Comparison of ENCODE assay signal across 28 mouse cellular contexts in genomic region chr2:170584678-170585077, GRCm38 (mm10). TPM values are rescaled to one million over a fixed set of nuclear protein-coding genes. Genes with fewer than 3 reads are reported as not detected.
"Had no signal": no experiment of that assay in that cellular context is flagged by ENCODE, and none has a peak within 500 bp of the region (broad histone marks: within the 10 kb centered on the region; RNA-seq: fewer than 3 reads in every experiment).

No protein-coding gene starts in this region.

- DNase-seq: lung, adult 18-20 months; lung, embryonic 14.5 days; lung, postnatal 10 days; lung, postnatal 4 days; midbrain, embryonic 14.5 days; retina, postnatal 1 day; right cerebral cortex, adult 18-20 months; right cerebral cortex, postnatal 25 days; right cerebral cortex, postnatal 4 days; spleen, adult 18-20 months; thymus, adult 2 months; thymus, postnatal 25 days; thymus, postnatal 4 days had no signal

- H3K36me3 ChIP-seq: liver, embryonic 12.5 days; midbrain, embryonic 10.5 days; neural tube, embryonic 13.5 days; neural tube, embryonic 15.5 days; stomach, embryonic 15.5 days had no signal

- H3K9me3 ChIP-seq: liver, embryonic 12.5 days; midbrain, embryonic 10.5 days; neural tube, embryonic 13.5 days; neural tube, embryonic 15.5 days; stomach, embryonic 15.5 days had no signal

- H3K27me3 ChIP-seq: liver, embryonic 12.5 days; neural tube, embryonic 13.5 days; neural tube, embryonic 15.5 days; stomach, embryonic 15.5 days had no signal

- H3K4me1 ChIP-seq: liver, embryonic 12.5 days; stomach, embryonic 15.5 days had no signal

- ATAC-seq: liver, embryonic 12.5 days; midbrain, embryonic 16.5 days had no signal

- H3K4me3 ChIP-seq: liver, embryonic 12.5 days; midbrain, embryonic 10.5 days; myocyte; neural tube, embryonic 13.5 days; neural tube, embryonic 15.5 days; stomach, embryonic 15.5 days had no signal

- H3K27ac ChIP-seq: liver, embryonic 12.5 days; liver, embryonic 14.5 days; midbrain, embryonic 10.5 days; neural tube, embryonic 13.5 days; neural tube, embryonic 15.5 days; stomach, embryonic 15.5 days; stomach, postnatal 0 days had no signal

- H3K9ac ChIP-seq: liver, embryonic 12.5 days; liver, embryonic 14.5 days; lung, embryonic 14.5 days; neural tube, embryonic 13.5 days; neural tube, embryonic 15.5 days; stomach, embryonic 15.5 days had no signal

- H3K4me2 ChIP-seq: liver, embryonic 12.5 days; lung, embryonic 14.5 days; neural tube, embryonic 13.5 days; neural tube, embryonic 15.5 days; stomach, embryonic 15.5 days had no signal

RNA-seq across cellular contexts. Expression of gene 4930470P17Rik, which starts 17.1 kb away (rescaled TPM):
- total RNA-seq: megakaryocyte-erythroid progenitor cell, adult 5-6 weeks had no signal
- polyA plus RNA-seq: liver, embryonic 12.5 days; liver, embryonic 14.5 days; liver, embryonic 16.5 days; lung, embryonic 14.5 days; lung, embryonic 16.5 days; midbrain, embryonic 10.5 days; midbrain, embryonic 14.5 days; midbrain, embryonic 16.5 days; myocyte; neural tube, embryonic 11.5 days; neural tube, embryonic 13.5 days; small intestine, adult 2 months; stomach, embryonic 15.5 days; stomach, postnatal 0 days; thymus, adult 2 months; urinary bladder, adult 2 months had no signal
